Mouse (Mus musculus) liver, embryonic 14.5 days (tissue): ENCODE results near the gene Tgfbr1.

Source experiments
- CTCF ChIP-seq: IDR thresholded peaks from 2 replicates; pipeline ENCODE4 v1.5.1; 2016; ENCODE audit warnings: antibody characterized with exemption, low read depth, control low read depth
- EP300 ChIP-seq: IDR thresholded peaks from 2 replicates; pipeline ENCODE4 v1.6.1; 2016; ENCODE audit warnings: antibody characterized with exemption, low read depth

- no peak for TF ChIP-seq CTCF
- TF ChIP-seq EP300 = no peak
Measured at GRCm38 (mm10) chr4:47316432-47316831, 36.6 kb upstream of the Tgfbr1 start.
